Mouse (Mus musculus) embryonic facial prominence, embryonic 12.5 days (tissue): Measurements from ENCODE around the gene Spp1. TPM values are rescaled to one million over a fixed set of nuclear protein-coding genes. Genes with fewer than 3 reads are reported as not detected.
A peak's percentile ranks its signal among the peaks of the same experiment; 100 is the strongest.

Experiments
- ATAC-seq: fragments of 200-750 bp; cut with Nextera tagmentation; 2 replicates; pipeline ENCODE4 v1.8.0; 2017; ENCODE audit not compliant: insufficient number of reproducible peaks, insufficient read depth, low FRiP score, low TSS enrichment
- H3K27ac ChIP-seq: fragments of 300-500 bp; sonication (generic); 2 replicates; pipeline ENCODE4 v1.5.1; 2016; ENCODE audit warnings: mild to moderate bottlenecking
- H3K27me3 ChIP-seq: fragments of 300-500 bp; sonication (generic); 2 replicates; pipeline ENCODE4 v1.6.1; 2016; ENCODE audit warnings: mild to moderate bottlenecking, moderate library complexity
- H3K36me3 ChIP-seq: fragments of 300-500 bp; sonication (generic); 2 replicates; pipeline ENCODE4 v1.6.1; 2016; ENCODE audit warnings: mild to moderate bottlenecking
- H3K4me1 ChIP-seq: fragments of 300-500 bp; sonication (generic); 2 replicates; pipeline ENCODE4 v1.6.1; 2016
- H3K4me2 ChIP-seq: fragments of 300-500 bp; sonication (generic); replicated peaks from 2 replicates; pipeline ENCODE4 v1.6.1; 2016; ENCODE audit warnings: mild to moderate bottlenecking, moderate library complexity
- H3K4me3 ChIP-seq: fragments of 300-500 bp; sonication (generic); 2 replicates; pipeline ENCODE4 v1.5.1; 2016; ENCODE audit warnings: mild to moderate bottlenecking
- H3K9ac ChIP-seq: fragments of 300-500 bp; sonication (generic); 2 replicates; pipeline ENCODE4 v1.6.1; 2016; ENCODE audit warnings: mild to moderate bottlenecking, moderate library complexity
- H3K9me3 ChIP-seq: fragments of 300-500 bp; sonication (generic); 2 replicates; pipeline ENCODE4 v1.6.1; 2016; ENCODE audit warnings: mild to moderate bottlenecking, moderate library complexity
- WGBS: fragments of 180-500 bp; shearing (Covaris S2); methylation state at CpG from one replicate; pipeline ENCODE4 v1.1.7; 2016; 5-methylcytosine and 5-hydroxymethylcytosine counted together
- polyA plus RNA-seq: library from polyadenylated mRNA; unstranded; fragments of >200 nt; fragmentation: Nextera tagmentation; extraction: Ambion mirVana; gene quantifications from 2 replicates; pipeline ENCODE4 v1.2.1, GENCODE M21; 2016

The Spp1 gene
- 11.5 and 12.1 TPM in 2 replicates for polyA plus RNA-seq

- no peak for ATAC-seq
- Histone ChIP-seq H3K27me3 (no peaks in the 10 kb centered on the region), H3K36me3 (no peaks in the 10 kb centered on the region), H3K9ac (no peak within 1 kb of the TSS), H3K4me2 (no peak within 1 kb of the TSS), H3K9me3 (no peaks in the 10 kb centered on the region), H3K4me3 (no peak within 1 kb of the TSS), H3K4me1 (no peaks in the 10 kb centered on the region; the same call in 1 of the 2 replicates), H3K27ac (no peak within 1 kb of the TSS)
- 69% methylated on average over 7 of the region's 7 CpGs for WGBS
These were observed at the start of gene Spp1 for GRCm38 (mm10) chr5:104434835-104435301. Gene Spp1, plus strand, starts transcription at chr5:104435118.

- Histone ChIP-seq H3K36me3 (no peaks in the 10 kb centered on the region), H3K9me3 (no peaks in the 10 kb centered on the region), H3K4me2 (no peak overlapping the region), H3K4me3 (no peak overlapping the region), H3K4me1 (peaks cover 7% of the 10 kb centered on the region; the same call in 1 of the 2 replicates), H3K27ac (no peak overlapping the region), H3K9ac (no peak overlapping the region), H3K27me3 (no peaks in the 10 kb centered on the region)
- WGBS, result 93% methylated on average over 16 of the region's 16 CpGs
- no peak for ATAC-seq
These were observed 49.4 kb upstream of the Spp1 start for GRCm38 (mm10) chr5:104385521-104385920.

- H3K27me3 ChIP-seq, result no peaks in the 10 kb centered on the region
- H3K4me3 ChIP-seq, result no peak overlapping the region
- no peak overlapping the region for H3K4me2 ChIP-seq
- ATAC-seq, result no peak
- WGBS, result 64% methylated on average over 5 of the region's 5 CpGs
- H3K9me3 ChIP-seq, result no peaks in the 10 kb centered on the region
- H3K27ac ChIP-seq, result no peak overlapping the region
- H3K4me1 ChIP-seq, result peaks cover 7% of the 10 kb centered on the region; the same call in 1 of the 2 replicates
- no peaks in the 10 kb centered on the region for H3K36me3 ChIP-seq
- H3K9ac ChIP-seq, result no peak overlapping the region
These were observed 48.0 kb upstream of the Spp1 start for GRCm38 (mm10) chr5:104386908-104387307.

- no peaks in the 10 kb centered on the region for H3K36me3 ChIP-seq
These were observed 44.0 kb upstream of the Spp1 start for GRCm38 (mm10) chr5:104390962-104391361.

GRCm38 (mm10) chr5:104392784-104393183, 42.1 kb upstream of the Spp1 start:
- no peak overlapping the region for H3K27ac ChIP-seq
- H3K9me3 ChIP-seq, result no peaks in the 10 kb centered on the region
- WGBS, result 40% methylated on average over 5 of the region's 5 CpGs
- no peak overlapping the region for H3K9ac ChIP-seq
- H3K36me3 ChIP-seq, result no peaks in the 10 kb centered on the region
- no peaks in the 10 kb centered on the region for H3K27me3 ChIP-seq
- no peak for ATAC-seq
- no peak overlapping the region for H3K4me2 ChIP-seq
- H3K4me1 ChIP-seq, result no peaks in the 10 kb centered on the region; the same call in 1 of the 2 replicates
- H3K4me3 ChIP-seq, result no peak overlapping the region

More at GRCm38 (mm10) chr5:104390962-104391361, 44.0 kb upstream of the Spp1 start:
- Histone ChIP-seq H3K27me3 (no peaks in the 10 kb centered on the region), H3K4me2 (no peak overlapping the region), H3K9ac (no peak overlapping the region), H3K4me3 (no peak overlapping the region), H3K4me1 (no peaks in the 10 kb centered on the region), H3K27ac (no peak overlapping the region), H3K9me3 (no peaks in the 10 kb centered on the region)
- no peak for ATAC-seq
- WGBS, result 73% methylated on average over 2 of the region's 2 CpGs

- WGBS, result 75% methylated on average over 6 of the region's 6 CpGs
- ATAC-seq, result no peak
- Histone ChIP-seq H3K9me3 (no peaks in the 10 kb centered on the region), H3K4me2 (no peak overlapping the region), H3K4me1 (peaks cover 7% of the 10 kb centered on the region), H3K4me3 (no peak overlapping the region), H3K9ac (no peak overlapping the region), H3K27ac (no peak overlapping the region), H3K36me3 (no peaks in the 10 kb centered on the region), H3K27me3 (no peaks in the 10 kb centered on the region)
These were observed 38.6 kb upstream of the Spp1 start for GRCm38 (mm10) chr5:104396286-104396685.

- H3K9ac ChIP-seq, result no peak overlapping the region
- 0 out of 2 replicates have a peak overlapping the region, but pooled peaks have one; percentile 7 for H3K27ac ChIP-seq
- no peak for ATAC-seq
- 73% methylated on average over 1 of the region's 1 CpGs for WGBS
- H3K27me3 ChIP-seq, result no peaks in the 10 kb centered on the region
- no peak overlapping the region for H3K4me3 ChIP-seq
- no peak overlapping the region for H3K4me2 ChIP-seq
- H3K9me3 ChIP-seq, result no peaks in the 10 kb centered on the region
- H3K36me3 ChIP-seq, result no peaks in the 10 kb centered on the region
- H3K4me1 ChIP-seq, result peaks cover 10% of the 10 kb centered on the region
These were observed 36.9 kb upstream of the Spp1 start for GRCm38 (mm10) chr5:104398001-104398400.

- Histone ChIP-seq H3K9me3 (no peaks in the 10 kb centered on the region), H3K9ac (no peak overlapping the region), H3K27me3 (no peaks in the 10 kb centered on the region), H3K36me3 (no peaks in the 10 kb centered on the region), H3K4me1 (peaks cover 10% of the 10 kb centered on the region), H3K4me2 (no peak overlapping the region), H3K27ac (no peak overlapping the region), H3K4me3 (no peak overlapping the region)
- no peak for ATAC-seq
- 46% methylated on average over 9 of the region's 9 CpGs for WGBS
These were observed 35.5 kb upstream of the Spp1 start for GRCm38 (mm10) chr5:104399291-104399950.

GRCm38 (mm10) chr5:104399970-104400369, 34.9 kb upstream of the Spp1 start:
- no peaks in the 10 kb centered on the region for H3K27me3 ChIP-seq
- peaks cover 10% of the 10 kb centered on the region for H3K4me1 ChIP-seq
- H3K27ac ChIP-seq, result no peak overlapping the region
- H3K9me3 ChIP-seq, result no peaks in the 10 kb centered on the region
- no peak overlapping the region for H3K9ac ChIP-seq
- no peak overlapping the region for H3K4me2 ChIP-seq
- no peaks in the 10 kb centered on the region for H3K36me3 ChIP-seq
- 26% methylated on average over 1 of the region's 1 CpGs for WGBS
- no peak for ATAC-seq
- no peak overlapping the region for H3K4me3 ChIP-seq

- Histone ChIP-seq H3K36me3 (no peaks in the 10 kb centered on the region), H3K9ac (no peak overlapping the region), H3K4me1 (peaks cover 24% of the 10 kb centered on the region), H3K4me3 (no peak overlapping the region), H3K27ac (no peak overlapping the region), H3K4me2 (no peak overlapping the region), H3K9me3 (no peaks in the 10 kb centered on the region), H3K27me3 (no peaks in the 10 kb centered on the region)
- 40% methylated on average over 3 of the region's 3 CpGs for WGBS
- no peak for ATAC-seq
These were observed 32.3 kb upstream of the Spp1 start for GRCm38 (mm10) chr5:104402651-104403050.

GRCm38 (mm10) chr5:104403351-104403750, 31.6 kb upstream of the Spp1 start:
- Histone ChIP-seq H3K27ac (no peak overlapping the region), H3K9me3 (no peaks in the 10 kb centered on the region), H3K4me3 (no peak overlapping the region), H3K36me3 (no peaks in the 10 kb centered on the region), H3K4me1 (peaks cover 28% of the 10 kb centered on the region), H3K9ac (no peak overlapping the region), H3K27me3 (no peaks in the 10 kb centered on the region), H3K4me2 (no peak overlapping the region)
- 37% methylated on average over 3 of the region's 3 CpGs for WGBS
- no peak for ATAC-seq

GRCm38 (mm10) chr5:104404551-104404950, 30.4 kb upstream of the Spp1 start:
- H3K4me2 ChIP-seq, result no peak overlapping the region
- H3K36me3 ChIP-seq, result no peaks in the 10 kb centered on the region
- H3K4me3 ChIP-seq, result no peak overlapping the region
- 76% methylated on average over 7 of the region's 7 CpGs for WGBS
- no peak for ATAC-seq
- H3K9ac ChIP-seq, result no peak overlapping the region
- peaks cover 25% of the 10 kb centered on the region for H3K4me1 ChIP-seq
- no peaks in the 10 kb centered on the region for H3K27me3 ChIP-seq
- H3K27ac ChIP-seq, result no peak overlapping the region
- H3K9me3 ChIP-seq, result no peaks in the 10 kb centered on the region
